In the genomic region with DNA sequence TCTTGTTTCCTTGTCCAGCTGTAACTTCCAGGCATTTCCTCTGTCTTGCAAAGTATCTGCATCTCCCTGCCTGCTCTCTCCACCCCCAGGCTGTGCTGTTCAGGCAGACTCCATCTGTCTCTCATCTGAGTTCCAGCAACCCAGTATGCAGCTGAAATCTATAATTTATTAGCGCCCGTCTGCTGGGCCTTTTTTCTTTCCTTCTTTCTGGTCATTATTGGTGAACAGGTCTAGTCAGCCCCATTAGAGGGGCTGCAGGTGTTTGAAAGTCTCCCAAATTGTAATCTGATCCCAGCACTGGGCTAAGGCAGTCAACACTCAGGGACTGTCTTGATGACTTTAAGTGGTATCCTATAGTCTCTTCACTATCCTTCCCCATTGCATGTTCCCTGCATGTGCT, we compare ENCODE assay signal across 15 mouse cellular contexts.
DNase-seq lines count a peak whose midpoint lies in the region; ATAC-seq lines count a peak whose summit lies in the region.
"Had no signal": no experiment of that assay in that cellular context is flagged by ENCODE, and none has a peak within 500 bp of the region (broad histone marks: within the 10 kb centered on the region; RNA-seq: fewer than 3 reads in every experiment).

No protein-coding gene starts in this region.

- H3K36me3 ChIP-seq in forebrain, embryonic 16.5 days (ENCODE audit: control insufficient read depth, insufficient read depth): no peaks in the 10 kb centered on the region
- no peaks in the 10 kb centered on the region for H3K36me3 ChIP-seq in forebrain, embryonic 12.5 days (replicated peaks)
- no peaks in the 10 kb centered on the region for H3K36me3 ChIP-seq in limb, embryonic 10.5 days
- H3K36me3 ChIP-seq: embryonic facial prominence, embryonic 15.5 days; stomach, embryonic 15.5 days had no signal

- 67% methylated on average over 2 of the region's 2 CpGs for WGBS in forebrain, embryonic 16.5 days
- WGBS in forebrain, embryonic 12.5 days: 79% methylated on average over 2 of the region's 2 CpGs
- whole genome bisulfite sequencing in limb, embryonic 10.5 days: 40% methylated on average over 2 of the region's 2 CpGs

- no peak overlapping the region for H3K9ac ChIP-seq in forebrain, embryonic 16.5 days (replicated peaks; ENCODE audit: low read depth, low read length)
- no peak overlapping the region for H3K9ac ChIP-seq in forebrain, embryonic 12.5 days
- H3K9ac ChIP-seq: embryonic facial prominence, embryonic 15.5 days; stomach, embryonic 15.5 days had no signal

- H3K9me3 ChIP-seq in forebrain, embryonic 16.5 days (ENCODE audit: control insufficient read depth, low read length): peaks cover 3% of the 10 kb centered on the region; the same call in 1 of the 2 replicates
- H3K9me3 ChIP-seq in forebrain, embryonic 12.5 days: no peaks in the 10 kb centered on the region
- no peaks in the 10 kb centered on the region for H3K9me3 ChIP-seq in limb, embryonic 10.5 days (replicated peaks)
- H3K9me3 ChIP-seq: embryonic facial prominence, embryonic 15.5 days; stomach, embryonic 15.5 days had no signal

- H3K4me1 ChIP-seq in forebrain, embryonic 16.5 days (replicated peaks; ENCODE audit: control insufficient read depth, insufficient read depth, low read length): peaks cover 5% of the 10 kb centered on the region; the same call in 1 of the 2 replicates
- peaks cover 8% of the 10 kb centered on the region; the same call in 1 of the 2 replicates for H3K4me1 ChIP-seq in forebrain, embryonic 12.5 days
- H3K4me1 ChIP-seq in limb, embryonic 10.5 days: peaks cover 18% of the 10 kb centered on the region
- H3K4me1 ChIP-seq: embryonic facial prominence, embryonic 15.5 days; stomach, embryonic 15.5 days had no signal

- peak; percentile 50; the same call in 1 of the 2 replicates for ATAC-seq in forebrain, embryonic 16.5 days
- ATAC-seq in forebrain, embryonic 12.5 days (ENCODE audit: low FRiP score): no peak
- ATAC-seq in megakaryocyte, adult 5-6 weeks (ENCODE audit: poor library complexity, severe bottlenecking): no peak

- no peaks in the 10 kb centered on the region for H3K27me3 ChIP-seq in forebrain, embryonic 16.5 days (replicated peaks; ENCODE audit: control insufficient read depth, insufficient read depth, low read length)
- no peaks in the 10 kb centered on the region for H3K27me3 ChIP-seq in forebrain, embryonic 12.5 days
- no peaks in the 10 kb centered on the region for H3K27me3 ChIP-seq in limb, embryonic 10.5 days (ENCODE audit: low read depth, poor library complexity, severe bottlenecking)
- H3K27me3 ChIP-seq: CH12.LX; embryonic facial prominence, embryonic 15.5 days; stomach, embryonic 15.5 days had no signal

- peak; percentile 36 for DNase-seq in left cerebral cortex, postnatal 4 days
- no peak for DNase-seq in left cerebral cortex, postnatal 10 days (ENCODE audit: extremely low spot score in 1 of 2, low spot score in 2 of 2)
- peak; percentile 17 for DNase-seq in embryo, embryonic 10.5 days (ENCODE audit: low spot score)
- peak; percentile 56 for DNase-seq in limb, embryonic 10.5 days (ENCODE audit: low spot score)
- no peak for DNase-seq in testis, postnatal 10 days (ENCODE audit: low spot score)
- DNase-seq: gastrocnemius, adult 2 months; lung, adult 18-20 months; right cerebral cortex, postnatal 14 days had no signal

- H3K27ac ChIP-seq in forebrain, embryonic 16.5 days (ENCODE audit: low read length): no peak overlapping the region
- H3K27ac ChIP-seq in forebrain, embryonic 12.5 days: no peak overlapping the region
- 0 out of 2 replicates have a peak overlapping the region, but pooled peaks have one; percentile 27 for H3K27ac ChIP-seq in limb, embryonic 10.5 days
- H3K27ac ChIP-seq: embryonic facial prominence, embryonic 15.5 days; gastrocnemius, adult 2 months; stomach, embryonic 15.5 days had no signal

- no peak overlapping the region for H3K4me3 ChIP-seq in forebrain, embryonic 16.5 days (replicated peaks; ENCODE audit: low read length)
- H3K4me3 ChIP-seq in forebrain, embryonic 12.5 days (replicated peaks): no peak overlapping the region
- no peak overlapping the region for H3K4me3 ChIP-seq in limb, embryonic 10.5 days
- H3K4me3 ChIP-seq: embryonic facial prominence, embryonic 15.5 days; gastrocnemius, adult 2 months; stomach, embryonic 15.5 days had no signal

- intact Hi-C loops in left cerebral cortex, postnatal 4 days (cut with DNase I): no loop called here
- intact Hi-C loops in left cerebral cortex, postnatal 10 days (cut with DNase I): no loop called here

- no peak overlapping the region for H3K4me2 ChIP-seq in forebrain, embryonic 16.5 days (ENCODE audit: low read length)
- H3K4me2 ChIP-seq in forebrain, embryonic 12.5 days: no peak overlapping the region
- H3K4me2 ChIP-seq: embryonic facial prominence, embryonic 15.5 days; heart, embryonic 11.5 days; stomach, embryonic 15.5 days had no signal

Comparison
In these comparisons a context has a peak if more than half of its experiments do, and no peak if none do; other contexts are left out.
1. DNase-seq: peak in left cerebral cortex, postnatal 4 days (single experiment), embryo, embryonic 10.5 days (single experiment) and limb, embryonic 10.5 days (single experiment); none in left cerebral cortex, postnatal 10 days (0 of 2) and testis, postnatal 10 days (single experiment).